Mouse (Mus musculus) lung, postnatal 0 days (tissue): Measurements from ENCODE around the gene C1qtnf1. TPM values are rescaled to one million over a fixed set of nuclear protein-coding genes. Genes with fewer than 3 reads are reported as not detected.

Experiments used
- ATAC-seq: fragments of 200-750 bp; cut with Nextera tagmentation; 2 replicates; pipeline ENCODE4 v1.8.0; 2017; ENCODE audit warnings: moderate library complexity
- DNase-seq: peaks from one replicate; pipeline ENCODE4 v3.0.0-alpha.2; 2016; ENCODE audit warnings: low spot score
- H3K27ac ChIP-seq: fragments of 300-500 bp; sonication (generic); 2 replicates; pipeline ENCODE4 v1.5.1; 2014; ENCODE audit warnings: antibody characterized with exemption, mild to moderate bottlenecking, low read length, mixed read lengths
- H3K27me3 ChIP-seq: fragments of 300-500 bp; sonication (generic); replicated peaks from 2 replicates; pipeline ENCODE4 v1.6.1; 2014; ENCODE audit warnings: low read length, mixed read lengths; ENCODE audit not compliant: insufficient read depth
- H3K36me3 ChIP-seq: fragments of 300-500 bp; sonication (generic); 2 replicates; pipeline ENCODE4 v1.6.1; 2014; ENCODE audit warnings: low read length, mixed read lengths; ENCODE audit not compliant: insufficient read depth
- H3K4me1 ChIP-seq: fragments of 300-500 bp; sonication (generic); 2 replicates; pipeline ENCODE4 v1.6.1; 2014; ENCODE audit warnings: antibody characterized with exemption, low read depth, low read length, mixed read lengths; ENCODE audit not compliant: insufficient read depth
- H3K4me2 ChIP-seq: fragments of 300-500 bp; sonication (generic); replicated peaks from 2 replicates; pipeline ENCODE4 v1.6.1; 2014; ENCODE audit warnings: low read depth, mild to moderate bottlenecking, low read length, moderate library complexity, mixed read lengths
- H3K4me3 ChIP-seq: fragments of 300-500 bp; sonication (generic); 2 replicates; pipeline ENCODE4 v1.5.1; 2014; ENCODE audit warnings: low read depth, low read length
- H3K9ac ChIP-seq: fragments of 300-500 bp; sonication (generic); replicated peaks from 2 replicates; pipeline ENCODE4 v1.6.1; 2014; ENCODE audit warnings: low read depth, mild to moderate bottlenecking
- H3K9me3 ChIP-seq: fragments of 300-500 bp; sonication (generic); 2 replicates; pipeline ENCODE4 v1.6.1; 2016; ENCODE audit warnings: low read length, mixed read lengths
- CTCF ChIP-seq: IDR thresholded peaks from 2 replicates; pipeline ENCODE4 v1.5.1; 2016; ENCODE audit warnings: antibody characterized with exemption, mild to moderate bottlenecking
- EP300 ChIP-seq: IDR thresholded peaks from 2 replicates; pipeline ENCODE4 v1.6.1; 2016; ENCODE audit warnings: antibody characterized with exemption, mild to moderate bottlenecking, control low read depth
- WGBS: fragments of 180-500 bp; shearing (Covaris S2); extraction: QIAGEN DNeasy Blood & Tissue Kit; methylation state at CpG from one replicate; pipeline ENCODE4 v1.1.7; 2014; 5-methylcytosine and 5-hydroxymethylcytosine counted together
- polyA plus RNA-seq: library from polyadenylated mRNA; unstranded; fragments of >200 nt; fragmentation: Nextera tagmentation; extraction: Ambion mirVana; gene quantifications from 2 replicates; pipeline ENCODE4 v1.2.1, GENCODE M21; 2015

Gene C1qtnf1
- polyA plus RNA-seq, 1 experiment from 2014 or later: 9.1 TPM

DNA sequence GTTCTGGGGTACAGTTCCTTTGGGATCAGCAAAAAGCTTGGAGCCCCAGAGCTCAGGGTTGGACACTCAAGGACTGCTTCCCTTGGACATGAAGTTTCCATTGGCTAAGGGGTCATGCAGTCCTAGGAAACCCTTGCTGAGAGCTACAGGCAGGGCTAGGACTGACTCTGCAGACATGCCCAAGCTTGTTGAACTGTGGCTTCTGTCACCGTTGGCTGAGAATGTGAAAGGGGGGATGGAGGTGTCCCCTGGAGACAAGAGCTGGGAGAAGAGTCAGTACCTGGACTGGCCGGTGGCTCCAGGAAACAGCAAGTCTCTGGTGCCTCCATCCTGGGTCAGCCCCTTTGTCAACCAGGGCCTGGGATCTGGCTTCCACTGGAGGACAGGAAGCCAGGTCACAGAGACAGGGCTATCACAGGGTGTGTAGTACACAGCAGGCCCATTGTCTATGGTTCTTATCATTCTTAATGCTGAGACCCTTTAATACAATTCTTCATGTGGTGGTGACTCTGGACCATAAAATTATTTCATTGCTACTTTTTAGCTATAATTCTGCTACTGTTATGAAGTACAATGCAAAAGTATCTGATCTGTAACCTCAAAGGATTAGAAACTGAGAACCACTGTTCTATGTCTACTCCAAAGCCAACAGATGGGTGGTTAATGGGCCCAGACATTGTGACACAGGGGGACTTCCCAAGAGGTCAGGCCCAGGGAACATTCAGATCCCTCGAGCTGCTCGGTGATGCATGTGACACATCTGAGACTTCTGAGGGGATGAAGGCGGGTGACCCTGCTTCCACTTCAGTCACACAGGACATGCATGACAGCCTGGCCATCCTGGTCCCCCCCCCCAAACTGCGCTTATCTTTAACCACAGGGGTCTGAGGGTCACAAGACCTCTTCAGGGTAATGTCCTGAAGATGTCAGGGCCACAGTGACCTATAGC is 23.8 kb upstream of the C1qtnf1 start:
- ATAC-seq (no peak; the same call in 1 of the 2 replicates), DNase-seq (peak; percentile 35)
- Histone ChIP-seq H3K9me3 (no peaks in the 10 kb centered on the region), H3K36me3 (peaks cover 12% of the 10 kb centered on the region; the same call in 1 of the 2 replicates), H3K27ac (no peak overlapping the region), H3K4me3 (no peak overlapping the region), H3K9ac (no peak overlapping the region), H3K27me3 (no peaks in the 10 kb centered on the region), H3K4me1 (peaks cover 9% of the 10 kb centered on the region), H3K4me2 (no peak overlapping the region)
- TF ChIP-seq EP300 (no peak; the same call in 1 of the 2 replicates), CTCF (no peak)
- WGBS: 68% methylated on average over 6 of the region's 6 CpGs

DNA sequence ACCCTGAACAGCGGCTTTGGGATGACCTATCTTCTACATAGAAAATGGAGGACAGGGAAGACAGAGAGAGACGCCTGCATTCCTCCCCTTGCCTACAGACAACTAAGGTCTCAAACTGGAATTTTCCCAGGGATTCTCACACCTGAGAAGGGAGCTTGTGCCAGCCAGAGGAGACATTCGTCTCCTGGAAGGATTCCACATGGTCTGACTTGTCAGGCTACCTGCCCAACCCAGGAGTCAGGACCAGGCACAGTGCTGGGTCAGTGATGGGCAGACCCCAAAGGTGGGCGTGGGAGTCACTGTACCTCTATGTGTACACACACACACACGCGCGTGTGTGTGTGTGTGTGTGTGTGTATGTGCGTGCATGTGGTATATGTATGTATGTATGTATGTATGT is 22.7 kb upstream of the C1qtnf1 start:
- no peaks in the 10 kb centered on the region for H3K9me3 ChIP-seq
- WGBS: 93% methylated on average over 8 of the region's 8 CpGs
- no peak overlapping the region for H3K4me2 ChIP-seq
- DNase-seq (no peak), ATAC-seq (no peak)
- peaks cover 9% of the 10 kb centered on the region for H3K4me1 ChIP-seq
- TF ChIP-seq CTCF (no peak), EP300 (no peak)
- no peaks in the 10 kb centered on the region for H3K27me3 ChIP-seq
- peaks cover 12% of the 10 kb centered on the region; the same call in 1 of the 2 replicates for H3K36me3 ChIP-seq
- H3K4me3 ChIP-seq: no peak overlapping the region
- no peak overlapping the region for H3K27ac ChIP-seq
- no peak overlapping the region for H3K9ac ChIP-seq

- WGBS: 85% methylated on average over 5 of the region's 5 CpGs
- H3K9me3 ChIP-seq: no peaks in the 10 kb centered on the region
- H3K27me3 ChIP-seq: no peaks in the 10 kb centered on the region
- peaks cover 21% of the 10 kb centered on the region; the same call in 1 of the 2 replicates for H3K36me3 ChIP-seq
- no peak for DNase-seq
- H3K4me1 ChIP-seq: peaks cover 5% of the 10 kb centered on the region
- no peak overlapping the region for H3K4me2 ChIP-seq
- no peak for ATAC-seq
- TF ChIP-seq CTCF: no peak
- no peak for TF ChIP-seq EP300
- H3K27ac ChIP-seq: no peak overlapping the region
- no peak overlapping the region for H3K4me3 ChIP-seq
- H3K9ac ChIP-seq: no peak overlapping the region
Measured at GRCm38 (mm10) chr11:118406521-118406920, 21.5 kb upstream of the C1qtnf1 start.

DNA sequence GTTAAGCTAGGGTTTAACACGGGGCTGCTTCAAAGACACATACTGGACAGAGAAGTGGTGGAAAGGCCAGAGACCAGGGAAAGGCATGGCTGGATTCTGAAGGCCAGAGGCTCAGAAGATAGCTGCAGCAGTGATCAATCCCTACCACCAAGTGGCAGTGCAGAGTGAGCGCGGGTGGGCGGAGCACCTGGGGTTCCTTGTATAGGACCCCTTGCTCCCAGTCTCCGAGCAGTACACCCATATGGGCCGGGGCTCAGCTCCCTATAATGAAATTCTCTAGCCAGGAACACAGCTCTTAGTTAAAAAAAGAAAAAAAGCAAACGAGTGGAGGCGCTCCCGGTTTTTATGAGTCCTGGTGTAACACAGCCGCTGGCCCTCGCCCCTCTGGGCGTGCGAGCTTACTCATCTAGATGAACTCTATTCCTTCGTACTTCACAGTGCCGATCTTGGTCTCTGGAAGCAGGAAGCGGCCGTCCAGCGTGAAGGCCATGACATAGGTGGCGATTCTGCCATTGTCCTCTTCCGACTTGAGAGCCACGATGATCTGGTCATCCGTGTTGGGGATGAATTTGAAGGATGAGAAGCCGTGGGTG is 20.6 kb upstream of the C1qtnf1 start:
- no peak for ATAC-seq
- no peak for DNase-seq
- TF ChIP-seq EP300 (no peak), CTCF (peak; percentile 40)
- no peaks in the 10 kb centered on the region for H3K4me1 ChIP-seq
- H3K9ac ChIP-seq: no peak overlapping the region
- no peak overlapping the region for H3K4me2 ChIP-seq
- H3K27ac ChIP-seq: no peak overlapping the region
- 82% methylated on average over 23 of the region's 23 CpGs for WGBS
- H3K36me3 ChIP-seq: peaks cover 21% of the 10 kb centered on the region; the same call in 1 of the 2 replicates
- no peaks in the 10 kb centered on the region for H3K9me3 ChIP-seq
- no peak overlapping the region for H3K4me3 ChIP-seq
- no peaks in the 10 kb centered on the region for H3K27me3 ChIP-seq

- no peak for DNase-seq
- Histone ChIP-seq H3K4me2 (no peak overlapping the region), H3K4me1 (no peaks in the 10 kb centered on the region), H3K27ac (no peak overlapping the region), H3K9ac (no peak overlapping the region), H3K9me3 (no peaks in the 10 kb centered on the region), H3K4me3 (no peak overlapping the region), H3K36me3 (peaks cover 21% of the 10 kb centered on the region; the same call in 1 of the 2 replicates), H3K27me3 (no peaks in the 10 kb centered on the region)
- WGBS: 68% methylated on average over 16 of the region's 18 CpGs
- TF ChIP-seq EP300: no peak
- no peak for TF ChIP-seq CTCF
- no peak for ATAC-seq
Measured at GRCm38 (mm10) chr11:118408051-118408740, 19.8 kb upstream of the C1qtnf1 start.
